Mouse (Mus musculus): ENCODE measurements around the gene Aaed1.

GRCm38 (mm10) chr13:64310585-64310984, 1.9 kb downstream of the Aaed1 start:
- TF ChIP-seq CTCF (IDR thresholded peaks at IDR 0.05; ENCODE audit: low read depth), result no peak
- no peak for TF ChIP-seq EP300 (optimal IDR thresholded peaks at IDR 0.05)
